Mouse (Mus musculus): ENCODE measurements at regions not wholly inside any gene's neighbourhood (a gene's known extent, or its start where the extent isn't known, plus 50 kb on each side); places are given as distances from the start of the nearest gene placed in this dataset.

DNA sequence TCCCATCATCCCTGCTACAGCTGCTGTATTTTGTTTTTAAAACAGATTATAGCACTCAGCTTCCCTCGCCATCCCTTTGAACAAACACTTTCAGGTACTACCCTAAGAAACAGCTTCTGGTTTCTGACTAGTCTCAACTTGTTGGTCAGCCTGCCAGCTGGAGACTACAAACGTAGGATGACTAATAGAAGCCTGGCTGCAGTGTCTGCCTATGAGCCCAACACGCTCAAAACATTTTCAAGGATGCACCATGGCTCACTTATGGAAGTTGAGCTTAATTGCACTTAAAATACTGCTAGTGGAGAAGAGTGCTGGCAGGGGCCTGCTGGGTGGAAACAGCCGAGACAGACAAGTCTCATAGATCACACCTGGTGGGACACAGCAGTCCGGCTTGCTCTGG, 234.4 kb upstream of the Tenm4 start:
- no peaks in the 10 kb centered on the region for H3K36me3 ChIP-seq
- no peak overlapping the region for H3K27ac ChIP-seq
- H3K4me3 ChIP-seq (replicated peaks) = no peak overlapping the region
- no peak for ATAC-seq (ENCODE audit: insufficient read depth, low FRiP score, low read depth)
- H3K4me1 ChIP-seq = no peaks in the 10 kb centered on the region
- WGBS = 60% methylated on average over 5 of the region's 5 CpGs
- no peak overlapping the region for H3K4me2 ChIP-seq
- H3K9ac ChIP-seq = no peak overlapping the region
- H3K27me3 ChIP-seq (replicated peaks) = no peaks in the 10 kb centered on the region
- no peaks in the 10 kb centered on the region for H3K9me3 ChIP-seq

DNA sequence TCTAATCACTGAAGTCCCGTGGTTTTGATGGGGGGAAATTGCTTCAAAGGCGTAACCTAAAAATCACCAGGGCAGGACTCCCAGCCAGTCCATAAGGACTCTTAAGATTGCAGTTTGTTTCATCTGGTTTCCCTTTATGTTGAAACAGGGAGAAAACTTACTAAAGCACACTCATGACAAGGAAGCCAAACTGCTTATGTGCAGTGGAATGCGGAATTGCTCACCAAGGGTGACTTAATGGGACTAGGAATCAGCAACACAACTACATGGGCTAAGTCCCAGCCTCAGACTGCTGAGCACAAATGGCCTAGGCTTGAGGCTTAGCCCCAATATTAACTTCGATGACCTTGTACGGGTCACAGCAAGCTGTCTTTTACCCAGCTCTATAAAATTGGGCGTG, 227.6 kb upstream of the Tenm4 start:
- ATAC-seq (ENCODE audit: insufficient read depth, low FRiP score, low read depth) = no peak
- Histone ChIP-seq H3K9ac (no peak overlapping the region), H3K27me3 (replicated peaks) (no peaks in the 10 kb centered on the region), H3K4me2 (no peak overlapping the region), H3K36me3 (no peaks in the 10 kb centered on the region), H3K9me3 (no peaks in the 10 kb centered on the region), H3K4me1 (no peaks in the 10 kb centered on the region), H3K4me3 (replicated peaks) (no peak overlapping the region), H3K27ac (no peak overlapping the region)
- 81% methylated on average over 6 of the region's 6 CpGs for WGBS

DNA sequence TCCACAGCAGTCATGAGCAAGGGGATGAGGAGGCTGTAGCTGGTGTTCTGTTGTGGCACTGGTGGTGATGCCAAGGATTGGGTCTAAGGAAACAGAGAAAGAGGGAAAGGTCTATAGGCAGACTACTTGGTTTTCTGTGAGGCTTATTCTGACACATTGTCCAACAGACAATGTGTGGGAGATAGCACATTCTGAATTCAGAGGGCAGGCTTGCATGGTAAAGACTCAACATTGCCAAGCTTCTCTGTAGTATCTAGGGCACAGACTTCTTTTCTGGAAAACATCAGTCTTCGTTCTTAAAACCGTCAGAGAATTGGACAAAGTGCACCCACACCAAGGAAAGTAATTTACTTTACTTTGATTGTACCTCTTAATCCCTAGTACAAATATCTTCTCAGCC, 218.7 kb upstream of the Tenm4 start:
- Histone ChIP-seq H3K36me3 (no peaks in the 10 kb centered on the region), H3K9me3 (no peaks in the 10 kb centered on the region), H3K27me3 (replicated peaks) (no peaks in the 10 kb centered on the region), H3K4me1 (no peaks in the 10 kb centered on the region), H3K9ac (no peak overlapping the region), H3K4me2 (no peak overlapping the region), H3K4me3 (replicated peaks) (no peak overlapping the region), H3K27ac (no peak overlapping the region)
- ATAC-seq (ENCODE audit: insufficient read depth, low FRiP score, low read depth) = no peak
- WGBS = 62% methylated on average over 2 of the region's 2 CpGs

DNA sequence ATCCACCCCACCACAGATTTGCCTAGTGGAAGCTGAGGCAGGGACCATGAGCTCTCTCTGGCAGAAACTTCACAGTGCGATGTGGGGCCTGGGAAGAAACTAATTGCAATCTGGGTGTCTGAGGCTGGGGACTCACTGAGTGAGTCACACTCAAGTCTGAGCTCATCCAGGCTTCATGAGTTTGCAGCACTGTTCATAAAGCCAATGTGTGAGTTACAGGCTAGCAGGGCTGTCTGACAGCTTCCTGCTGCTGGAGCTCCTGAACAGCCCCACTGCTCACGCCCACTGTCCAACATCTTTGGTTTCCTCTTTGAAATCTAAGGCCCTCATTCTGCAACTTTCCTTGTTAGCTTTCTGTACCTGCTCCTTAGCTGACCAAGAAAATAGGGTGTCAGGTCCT, 216.5 kb upstream of the Tenm4 start:
- no peak for ATAC-seq (ENCODE audit: insufficient read depth, low FRiP score, low read depth)
- Histone ChIP-seq H3K4me3 (replicated peaks) (no peak overlapping the region), H3K9me3 (no peaks in the 10 kb centered on the region), H3K27me3 (replicated peaks) (no peaks in the 10 kb centered on the region), H3K27ac (no peak overlapping the region), H3K4me2 (no peak overlapping the region), H3K4me1 (no peaks in the 10 kb centered on the region), H3K36me3 (no peaks in the 10 kb centered on the region), H3K9ac (no peak overlapping the region)
- WGBS = 89% methylated on average over 2 of the region's 2 CpGs

- Histone ChIP-seq H3K4me1 (no peaks in the 10 kb centered on the region), H3K27me3 (replicated peaks) (no peaks in the 10 kb centered on the region), H3K4me3 (replicated peaks) (no peak overlapping the region), H3K9me3 (no peaks in the 10 kb centered on the region), H3K27ac (no peak overlapping the region), H3K36me3 (no peaks in the 10 kb centered on the region), H3K4me2 (no peak overlapping the region), H3K9ac (no peak overlapping the region)
- 41% methylated on average over 2 of the region's 2 CpGs for WGBS
- no peak for ATAC-seq (ENCODE audit: insufficient read depth, low FRiP score, low read depth)
Observed at GRCm38 (mm10) chr7:95955119-95955518, 215.9 kb upstream of the Tenm4 start.

- Histone ChIP-seq H3K4me2 (no peak overlapping the region), H3K4me3 (replicated peaks) (no peak overlapping the region), H3K27ac (no peak overlapping the region), H3K36me3 (no peaks in the 10 kb centered on the region), H3K4me1 (no peaks in the 10 kb centered on the region), H3K9me3 (no peaks in the 10 kb centered on the region), H3K9ac (no peak overlapping the region), H3K27me3 (replicated peaks) (no peaks in the 10 kb centered on the region)
- ATAC-seq (ENCODE audit: insufficient read depth, low FRiP score, low read depth) = no peak
- 74% methylated on average over 4 of the region's 4 CpGs for WGBS
Observed at GRCm38 (mm10) chr7:95959068-95959467, 212.0 kb upstream of the Tenm4 start.

- Histone ChIP-seq H3K27ac (no peak overlapping the region), H3K4me1 (no peaks in the 10 kb centered on the region), H3K36me3 (no peaks in the 10 kb centered on the region), H3K9me3 (no peaks in the 10 kb centered on the region), H3K4me3 (replicated peaks) (no peak overlapping the region), H3K27me3 (replicated peaks) (no peaks in the 10 kb centered on the region), H3K4me2 (no peak overlapping the region), H3K9ac (no peak overlapping the region)
- WGBS = 61% methylated on average over 7 of the region's 7 CpGs
- ATAC-seq (ENCODE audit: insufficient read depth, low FRiP score, low read depth) = no peak
Observed at GRCm38 (mm10) chr7:95971863-95972262, 199.2 kb upstream of the Tenm4 start.

GRCm38 (mm10) chr7:95974085-95974484, 197.0 kb upstream of the Tenm4 start:
- 60% methylated on average over 2 of the region's 2 CpGs for whole genome bisulfite sequencing
- no peak overlapping the region for H3K4me3 ChIP-seq (replicated peaks)
- H3K36me3 ChIP-seq = no peaks in the 10 kb centered on the region
- no peaks in the 10 kb centered on the region for H3K4me1 ChIP-seq
- H3K9me3 ChIP-seq = no peaks in the 10 kb centered on the region
- no peak overlapping the region for H3K4me2 ChIP-seq
- H3K27ac ChIP-seq = no peak overlapping the region
- no peaks in the 10 kb centered on the region for H3K27me3 ChIP-seq (replicated peaks)
- H3K9ac ChIP-seq = no peak overlapping the region
- no peak for ATAC-seq (ENCODE audit: insufficient read depth, low FRiP score, low read depth)

DNA sequence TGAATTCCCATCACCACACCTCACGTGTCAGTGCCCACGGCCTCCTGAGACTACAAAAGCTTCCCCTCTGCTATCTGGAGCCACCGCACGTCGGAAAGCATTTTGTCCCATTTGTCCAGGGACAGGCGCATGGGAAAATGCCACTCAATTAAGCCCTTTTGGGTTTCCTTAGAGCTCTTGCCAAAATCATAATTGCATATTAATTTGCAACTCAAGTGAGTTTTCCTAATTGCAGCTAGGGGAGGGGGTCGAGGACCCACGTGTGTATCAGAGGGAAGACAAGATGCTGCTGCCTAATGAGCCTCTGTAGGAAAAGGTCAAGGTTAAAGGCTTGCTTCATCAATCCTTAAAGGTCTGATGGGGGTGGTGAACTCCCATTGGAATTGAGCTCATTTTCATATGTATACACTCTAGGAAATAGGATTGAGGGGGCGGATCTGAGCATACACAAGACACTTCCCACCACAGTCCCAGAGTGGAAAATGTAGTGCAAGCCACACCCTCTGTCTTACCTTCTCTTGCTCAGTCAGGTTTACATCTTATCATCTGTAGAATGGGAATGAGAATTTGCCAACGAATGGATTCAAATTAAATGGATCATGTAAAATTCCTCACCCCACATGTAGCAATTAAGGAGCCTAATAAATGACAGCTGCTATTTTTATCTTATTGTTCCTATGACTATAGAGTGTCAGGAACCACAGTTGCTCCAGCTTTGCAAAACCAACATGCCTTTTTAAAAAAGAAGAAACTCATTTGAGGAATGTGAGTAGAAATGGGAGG, 179.6 kb upstream of the Tenm4 start:
- Histone ChIP-seq H3K4me3 (replicated peaks) (no peak overlapping the region), H3K4me1 (no peaks in the 10 kb centered on the region), H3K36me3 (no peaks in the 10 kb centered on the region), H3K27ac (no peak overlapping the region), H3K9me3 (no peaks in the 10 kb centered on the region), H3K4me2 (no peak overlapping the region), H3K9ac (no peak overlapping the region), H3K27me3 (replicated peaks) (no peaks in the 10 kb centered on the region)
- ATAC-seq (ENCODE audit: insufficient read depth, low FRiP score, low read depth) = no peak
- WGBS = 62% methylated on average over 10 of the region's 10 CpGs

DNA sequence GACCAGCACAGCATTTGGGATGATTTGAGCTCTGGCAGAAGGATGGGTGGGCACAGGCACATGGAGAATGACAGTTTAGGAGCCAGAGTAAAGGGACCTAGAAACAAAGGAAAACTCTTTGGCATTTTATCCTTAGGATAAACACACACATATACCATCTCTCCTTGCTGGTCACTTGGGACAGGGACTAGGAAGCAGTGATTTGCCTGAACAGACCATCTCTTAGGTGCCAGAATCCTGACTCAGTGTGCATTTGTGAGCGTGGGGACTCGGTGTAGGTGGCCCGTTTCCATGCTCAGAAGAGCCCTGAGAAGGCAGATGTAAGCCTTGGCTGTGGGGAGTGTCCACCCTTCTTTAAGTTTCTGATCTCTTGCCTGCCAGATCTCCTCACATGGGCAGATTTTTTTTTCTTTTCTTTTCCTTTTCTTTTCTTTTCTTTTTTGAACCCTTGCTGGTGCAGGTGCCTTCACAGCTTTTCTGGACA, 179.0 kb upstream of the Tenm4 start:
- Histone ChIP-seq H3K9me3 (no peaks in the 10 kb centered on the region), H3K9ac (no peak overlapping the region), H3K27ac (no peak overlapping the region), H3K4me2 (no peak overlapping the region), H3K36me3 (no peaks in the 10 kb centered on the region), H3K27me3 (replicated peaks) (no peaks in the 10 kb centered on the region), H3K4me1 (no peaks in the 10 kb centered on the region), H3K4me3 (replicated peaks) (no peak overlapping the region)
- whole genome bisulfite sequencing = 84% methylated on average over 3 of the region's 3 CpGs
- no peak for ATAC-seq (ENCODE audit: insufficient read depth, low FRiP score, low read depth)

GRCm38 (mm10) chr7:95992521-95992920, 178.5 kb upstream of the Tenm4 start:
- Histone ChIP-seq H3K4me2 (no peak overlapping the region), H3K9me3 (no peaks in the 10 kb centered on the region), H3K27ac (no peak overlapping the region), H3K36me3 (no peaks in the 10 kb centered on the region), H3K4me1 (no peaks in the 10 kb centered on the region), H3K4me3 (replicated peaks) (no peak overlapping the region), H3K27me3 (replicated peaks) (no peaks in the 10 kb centered on the region), H3K9ac (no peak overlapping the region)
- WGBS = 84% methylated on average over 3 of the region's 3 CpGs
- no peak for ATAC-seq (ENCODE audit: insufficient read depth, low FRiP score, low read depth)

GRCm38 (mm10) chr7:95997190-95997589, 173.9 kb upstream of the Tenm4 start:
- WGBS = 69% methylated on average over 3 of the region's 3 CpGs
- H3K4me1 ChIP-seq = no peaks in the 10 kb centered on the region
- H3K36me3 ChIP-seq = no peaks in the 10 kb centered on the region
- no peak overlapping the region for H3K9ac ChIP-seq
- H3K4me2 ChIP-seq = no peak overlapping the region
- H3K4me3 ChIP-seq (replicated peaks) = no peak overlapping the region
- ATAC-seq (ENCODE audit: insufficient read depth, low FRiP score, low read depth) = no peak
- no peaks in the 10 kb centered on the region for H3K9me3 ChIP-seq
- H3K27me3 ChIP-seq (replicated peaks) = no peaks in the 10 kb centered on the region
- H3K27ac ChIP-seq = no peak overlapping the region

GRCm38 (mm10) chr7:95999189-95999588, 171.9 kb upstream of the Tenm4 start:
- Histone ChIP-seq H3K4me2 (no peak overlapping the region), H3K4me3 (replicated peaks) (no peak overlapping the region), H3K27ac (no peak overlapping the region), H3K9me3 (no peaks in the 10 kb centered on the region), H3K27me3 (replicated peaks) (no peaks in the 10 kb centered on the region), H3K36me3 (no peaks in the 10 kb centered on the region), H3K9ac (no peak overlapping the region), H3K4me1 (no peaks in the 10 kb centered on the region)
- WGBS = 71% methylated on average over 4 of the region's 4 CpGs
- ATAC-seq (ENCODE audit: insufficient read depth, low FRiP score, low read depth) = no peak

All from stomach, embryonic 15.5 days (tissue).